Mouse (Mus musculus): Measurements from ENCODE around the gene Slc26a6. TPM values are rescaled to one million over a fixed set of nuclear protein-coding genes. Genes with fewer than 3 reads are reported as not detected.

Slc26a6 gene
- total RNA-seq (2021), result 10 to 100 TPM; 15.7 to 21.2 TPM
- long read RNA-seq, experiment 1, partial matches to known transcripts, result 0 of 1 reads
- long read RNA-seq, experiment 1, other reads (novel, unspliced or antisense), result 0 of 1 reads
- long read RNA-seq, experiment 2, result 0 reads

DNA sequence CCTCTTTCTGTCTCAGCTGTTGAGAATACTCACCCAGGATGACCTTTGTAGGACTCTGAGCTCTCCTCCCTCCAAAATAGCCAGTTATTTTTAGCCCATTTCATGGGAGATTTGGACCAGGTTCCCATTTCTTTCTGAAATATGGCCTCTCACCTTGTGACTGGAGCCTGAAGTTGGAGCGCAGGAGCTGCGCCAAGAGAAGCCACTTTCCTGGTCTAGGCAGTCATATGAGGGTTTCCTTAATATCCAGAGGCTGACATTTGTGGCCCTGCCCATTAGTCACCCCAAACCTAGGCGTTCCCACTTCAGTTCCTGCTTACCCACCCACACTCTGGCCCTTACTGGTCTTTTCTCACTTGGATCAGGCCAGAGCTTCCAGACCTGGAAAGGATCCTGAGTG is at the start of gene Slc26a6:
Slc26a6 (plus strand) TSS at position 308 of the 400 bp plus-strand sequence.
- Histone ChIP-seq H3K27ac (peak within 1 kb of the TSS; percentile 97), H3K4me3 (peak within 1 kb of the TSS; percentile 89)
- intact Hi-C loops (cut with DNase I), result loop anchor here (1.0 kb wide), 1 partner anchor 83 kb away; the partner anchor contains the start of gene Uqcrc1
- no peak for TF ChIP-seq CTCF (IDR thresholded peaks at IDR 0.05)
- peak; percentile 85 for DNase-seq

- intact Hi-C loops (cut with DNase I), result no loop called here
- no peak for DNase-seq
- Histone ChIP-seq H3K4me3 (no peak overlapping the region), H3K27ac (no peak overlapping the region)
- no peak for TF ChIP-seq CTCF (IDR thresholded peaks at IDR 0.05)
Observed at GRCm38 (mm10) chr9:108805768-108806167, 47.3 kb upstream of the Slc26a6 start.

DNA sequence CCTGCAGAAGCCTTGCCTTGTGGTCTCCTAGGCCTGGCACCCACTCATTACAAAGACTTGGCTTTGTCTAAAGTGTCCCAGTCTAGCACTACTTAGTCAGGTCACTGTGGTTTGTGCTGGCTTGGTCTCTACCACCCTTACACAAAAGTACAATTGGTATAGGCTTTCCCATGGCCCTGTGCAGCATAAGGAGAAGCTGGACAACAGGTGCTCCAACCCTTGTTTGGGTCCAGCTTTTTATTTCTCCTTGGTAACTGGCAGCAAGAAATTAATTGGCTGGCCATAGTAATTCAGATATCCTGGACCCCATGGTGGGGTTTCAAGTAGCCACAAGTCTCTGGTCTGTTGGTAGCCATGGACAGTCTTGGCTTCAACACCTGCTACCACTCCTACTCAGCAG is 46.7 kb upstream of the Slc26a6 start:
- no peak overlapping the region for H3K4me3 ChIP-seq
- intact Hi-C loops (cut with DNase I), result no loop called here
- DNase-seq, result no peak
- peak overlapping the region; percentile 38 for H3K27ac ChIP-seq
- no peak for TF ChIP-seq CTCF (IDR thresholded peaks at IDR 0.05)

GRCm38 (mm10) chr9:108806831-108807230 is 46.3 kb upstream of the Slc26a6 start:
- TF ChIP-seq CTCF (IDR thresholded peaks at IDR 0.05), result no peak
- Histone ChIP-seq H3K4me3 (no peak overlapping the region), H3K27ac (peak overlapping the region; percentile 93)
- intact Hi-C loops (cut with DNase I), result no loop called here
- DNase-seq, result peak; percentile 85

GRCm38 (mm10) chr9:108807674-108808073 is 45.4 kb upstream of the Slc26a6 start:
- peak overlapping the region; percentile 93 for H3K27ac ChIP-seq
- H3K4me3 ChIP-seq, result peak overlapping the region; percentile 79
- intact Hi-C loops (cut with DNase I), result no loop called here
- DNase-seq, result peak; percentile 5
- no peak for TF ChIP-seq CTCF (IDR thresholded peaks at IDR 0.05)

GRCm38 (mm10) chr9:108808163-108808665 is 44.9 kb upstream of the Slc26a6 start, which contains the start of gene Nckipsd:
TSS of gene Nckipsd (plus strand) at chr9:108808368.
- intact Hi-C loops (cut with DNase I), result no loop called here
- TF ChIP-seq CTCF (IDR thresholded peaks at IDR 0.05), result peak; percentile 94; the same call in 1 of the 2 replicates
- DNase-seq, result peak; percentile 98
- H3K4me3 ChIP-seq, result peak within 1 kb of the TSS; percentile 79
- H3K27ac ChIP-seq, result peak within 1 kb of the TSS; percentile 93

GRCm38 (mm10) chr9:108809188-108809587 is 43.9 kb upstream of the Slc26a6 start:
- peak overlapping the region; percentile 79 for H3K4me3 ChIP-seq
- intact Hi-C loops (cut with DNase I), result no loop called here
- no peak for TF ChIP-seq CTCF (IDR thresholded peaks at IDR 0.05)
- no peak for DNase-seq
- H3K27ac ChIP-seq, result peak overlapping the region; percentile 93

DNA sequence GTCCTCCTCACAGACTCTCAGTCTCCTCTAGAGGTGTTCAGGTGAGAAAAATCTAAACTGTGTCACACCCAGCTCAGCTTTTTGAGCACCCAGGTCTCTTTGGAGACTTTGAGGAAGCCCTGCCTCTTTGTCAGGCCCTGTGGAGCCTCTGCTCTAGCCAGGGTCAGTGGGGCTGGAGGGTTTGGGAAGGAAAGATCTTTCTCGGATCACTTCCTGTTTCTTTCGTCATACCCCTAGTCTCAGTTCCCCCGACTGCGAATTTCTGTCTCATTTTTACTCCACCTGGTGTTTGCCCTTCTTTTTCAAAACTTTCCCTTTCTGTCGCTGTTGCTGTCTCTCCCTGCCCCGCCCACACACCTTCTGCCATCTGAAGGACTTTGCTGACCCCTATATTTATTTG is 43.4 kb upstream of the Slc26a6 start:
- no peak for TF ChIP-seq CTCF (IDR thresholded peaks at IDR 0.05)
- Histone ChIP-seq H3K27ac (no peak overlapping the region), H3K4me3 (peak overlapping the region; percentile 79)
- no peak for DNase-seq
- intact Hi-C loops (cut with DNase I), result no loop called here

- no peak overlapping the region for H3K4me3 ChIP-seq
- intact Hi-C loops (cut with DNase I), result no loop called here
- no peak overlapping the region for H3K27ac ChIP-seq
- no peak for DNase-seq
- no peak for TF ChIP-seq CTCF (IDR thresholded peaks at IDR 0.05)
Observed at GRCm38 (mm10) chr9:108810516-108810915, 42.6 kb upstream of the Slc26a6 start.

- DNase-seq, result no peak
- intact Hi-C loops (cut with DNase I), result no loop called here
- Histone ChIP-seq H3K27ac (no peak overlapping the region), H3K4me3 (no peak overlapping the region)
- TF ChIP-seq CTCF (IDR thresholded peaks at IDR 0.05), result no peak
Observed at GRCm38 (mm10) chr9:108815557-108815956, 37.5 kb upstream of the Slc26a6 start.

- Histone ChIP-seq H3K27ac (no peak overlapping the region), H3K4me3 (no peak overlapping the region)
- peak; percentile 65 for DNase-seq
- intact Hi-C loops (cut with DNase I), result loop anchor here (2.0 kb wide), 1 partner anchor 67 kb away; no protein-coding TSS in a partner anchor
- peak; percentile 85 for TF ChIP-seq CTCF (IDR thresholded peaks at IDR 0.05)
Observed at GRCm38 (mm10) chr9:108819495-108819894, 33.6 kb upstream of the Slc26a6 start.

- Histone ChIP-seq H3K4me3 (no peak overlapping the region), H3K27ac (no peak overlapping the region)
- intact Hi-C loops (cut with DNase I), result no loop called here
- no peak for TF ChIP-seq CTCF (IDR thresholded peaks at IDR 0.05)
- no peak for DNase-seq
Observed at GRCm38 (mm10) chr9:108820077-108820476, 33.0 kb upstream of the Slc26a6 start.

- no peak for DNase-seq
- TF ChIP-seq CTCF (IDR thresholded peaks at IDR 0.05), result no peak
- intact Hi-C loops (cut with DNase I), result no loop called here
- no peak overlapping the region for H3K4me3 ChIP-seq
- H3K27ac ChIP-seq, result no peak overlapping the region
Observed at GRCm38 (mm10) chr9:108824144-108824685, 28.9 kb upstream of the Slc26a6 start.
